Mouse (Mus musculus) regulatory T cell (primary cell): ENCODE data around the gene Pip5k1c.

ENCODE experiments used
- in situ Hi-C: fragments of 300-600 bp; cut with MboI, MseI; formaldehyde crosslinking; loops from one replicate; pipeline ENCODE4 v1.15.1; 2025; ENCODE audit warnings: high pct_unique_total_duplicates

The Pip5k1c gene

DNA sequence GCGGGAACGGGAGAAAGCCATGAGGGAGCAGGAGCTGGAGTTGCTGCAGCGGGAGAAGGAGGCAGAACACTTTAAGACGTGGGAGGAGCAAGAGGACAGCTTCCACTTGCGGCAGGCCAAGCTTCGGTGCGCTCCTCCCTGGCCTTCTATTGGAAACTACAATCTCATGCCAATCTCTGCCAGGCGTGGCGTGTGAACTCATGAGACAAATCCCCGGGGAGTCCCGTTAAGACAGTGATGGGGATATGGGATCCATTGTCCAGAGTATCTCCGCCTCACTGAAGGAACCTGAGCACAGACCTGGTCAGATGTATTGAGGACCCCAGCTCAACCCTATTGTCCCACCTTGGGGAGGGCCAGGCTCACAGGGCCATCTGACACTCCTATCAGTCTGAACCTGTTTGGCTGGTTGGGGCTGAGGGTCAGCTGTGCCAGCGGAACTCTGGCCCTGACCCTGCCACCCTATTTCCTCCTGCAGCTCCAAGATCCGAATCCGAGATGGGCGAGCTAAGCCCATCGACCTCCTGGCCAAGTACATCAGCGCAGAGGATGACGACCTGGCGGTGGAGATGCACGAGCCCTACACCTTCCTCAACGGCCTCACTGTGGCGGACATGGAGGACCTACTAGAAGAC, 30.5 kb downstream of the Pip5k1c start:
- in situ Hi-C loops = no loop called here

DNA sequence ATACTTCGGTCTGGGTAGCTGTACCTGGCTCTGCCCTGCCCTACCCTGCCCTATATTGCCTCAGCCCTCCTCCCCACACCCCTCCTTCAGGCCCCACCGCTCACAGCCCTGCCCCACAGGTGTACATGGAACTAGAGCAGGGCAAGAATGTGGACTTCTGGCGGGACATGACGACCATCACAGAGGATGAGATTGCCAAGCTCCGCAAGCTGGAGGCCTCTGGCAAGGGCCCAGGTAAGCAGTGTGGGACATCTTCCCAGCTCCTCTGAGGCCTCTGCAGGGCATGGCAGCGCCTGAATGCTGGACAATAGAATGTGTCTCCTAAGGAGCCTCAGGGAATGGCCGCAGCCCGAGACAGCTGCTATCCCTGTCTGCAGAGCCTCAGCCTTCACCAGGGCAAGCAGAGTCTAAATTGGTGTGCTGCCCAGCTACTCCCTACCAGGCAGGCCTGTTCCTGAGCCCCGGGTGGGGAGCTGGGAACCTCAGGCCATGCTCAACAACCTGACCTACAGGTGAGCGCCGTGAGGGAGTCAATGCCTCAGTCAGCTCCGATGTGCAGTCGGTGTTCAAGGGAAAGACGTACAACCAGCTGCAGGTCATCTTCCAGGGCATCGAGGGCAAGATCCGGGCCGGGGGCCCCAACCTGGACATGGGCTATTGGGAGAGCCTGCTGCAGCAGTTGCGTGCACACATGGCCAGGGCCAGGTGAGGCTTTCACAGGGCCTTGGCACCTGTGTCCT, 31.2 kb downstream of the Pip5k1c start:
- in situ Hi-C loops = no loop called here

DNA sequence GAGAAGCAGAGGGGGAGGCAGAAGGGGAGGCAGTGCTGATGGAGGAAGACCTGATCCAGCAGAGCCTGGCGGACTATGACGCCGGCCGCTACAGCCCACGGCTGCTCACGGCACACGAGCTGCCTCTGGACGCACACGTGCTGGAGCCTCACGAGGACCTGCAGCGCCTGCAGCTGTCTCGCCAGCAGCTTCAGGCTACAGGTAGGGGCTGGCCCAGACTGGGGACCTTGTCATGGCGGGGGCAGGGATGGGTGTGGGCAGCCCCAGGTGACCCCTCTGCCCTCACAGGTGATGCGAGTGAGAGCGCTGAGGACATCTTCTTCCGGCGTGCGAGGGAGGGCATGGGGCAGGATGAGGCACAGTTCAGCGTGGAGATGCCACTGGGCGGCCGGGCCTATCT, 32.4 kb downstream of the Pip5k1c start:
- in situ Hi-C loops = no loop called here

DNA sequence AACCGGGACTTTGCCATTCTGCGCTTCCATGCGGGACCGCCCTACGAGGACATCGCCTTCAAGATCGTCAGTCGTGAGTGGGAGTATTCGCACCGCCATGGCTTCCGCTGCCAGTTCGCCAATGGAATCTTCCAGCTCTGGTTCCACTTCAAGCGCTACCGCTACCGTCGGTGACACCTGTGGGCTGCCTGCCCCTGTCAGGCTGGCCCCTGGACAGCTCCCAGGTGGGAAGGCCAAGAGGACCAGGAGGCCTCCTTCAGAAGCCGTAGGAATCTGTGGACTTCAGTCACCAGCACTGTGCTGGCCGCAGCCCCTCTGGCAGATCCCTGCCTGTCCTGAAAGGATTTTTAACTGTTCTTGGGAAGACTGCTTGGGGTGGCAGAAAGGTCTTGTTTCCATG, 33.0 kb downstream of the Pip5k1c start:
- in situ Hi-C loops = no loop called here

- in situ Hi-C loops = no loop called here
These were observed 34.1 kb downstream of the Pip5k1c start for GRCm38 (mm10) chr10:81326858-81327257.

DNA sequence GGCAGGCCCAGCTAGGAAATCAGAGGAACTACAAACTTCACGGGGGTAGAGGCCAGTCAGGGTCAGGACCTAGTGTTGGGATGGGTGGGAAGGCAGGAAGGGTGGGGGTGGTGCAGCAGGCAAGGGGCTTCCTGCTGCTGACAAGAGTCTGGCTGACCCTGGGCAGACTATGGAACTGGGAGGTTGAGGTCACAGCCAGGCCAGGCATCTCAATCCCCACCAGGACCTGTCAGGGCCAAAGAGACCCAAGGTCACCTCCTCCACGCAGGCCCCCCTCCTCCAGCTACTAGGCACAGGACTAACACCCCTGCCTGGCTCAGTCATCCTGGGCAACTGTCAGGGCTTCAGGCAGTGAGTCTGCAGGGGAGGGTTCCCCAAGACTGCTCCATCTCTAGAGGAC, 35.2 kb downstream of the Pip5k1c start:
- in situ Hi-C loops = no loop called here

DNA sequence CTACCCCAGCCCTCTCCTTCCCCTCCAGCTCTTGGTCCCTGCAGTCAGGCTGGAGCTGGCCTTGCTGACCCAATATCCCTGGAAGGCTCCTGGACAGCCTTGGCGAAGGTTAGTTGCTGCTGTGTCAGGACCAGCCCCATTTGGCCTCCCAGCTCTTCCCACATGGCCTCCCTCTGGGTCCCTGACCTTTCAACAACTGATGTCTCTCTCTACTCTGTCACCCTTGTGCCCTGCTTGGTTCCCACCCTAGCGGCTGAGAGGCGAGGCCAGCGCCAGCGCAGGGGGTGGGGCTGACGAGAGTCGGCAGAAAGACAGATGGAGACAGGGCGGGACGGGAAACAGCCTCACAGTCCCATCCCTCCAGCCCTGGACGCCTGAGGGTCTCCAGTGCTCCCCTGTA, 35.6 kb downstream of the Pip5k1c start, which contains the start of gene Tbxa2r:
Gene Tbxa2r (plus strand): TSS at position 346 of the 400 bp plus-strand sequence.
- in situ Hi-C loops = no loop called here

DNA sequence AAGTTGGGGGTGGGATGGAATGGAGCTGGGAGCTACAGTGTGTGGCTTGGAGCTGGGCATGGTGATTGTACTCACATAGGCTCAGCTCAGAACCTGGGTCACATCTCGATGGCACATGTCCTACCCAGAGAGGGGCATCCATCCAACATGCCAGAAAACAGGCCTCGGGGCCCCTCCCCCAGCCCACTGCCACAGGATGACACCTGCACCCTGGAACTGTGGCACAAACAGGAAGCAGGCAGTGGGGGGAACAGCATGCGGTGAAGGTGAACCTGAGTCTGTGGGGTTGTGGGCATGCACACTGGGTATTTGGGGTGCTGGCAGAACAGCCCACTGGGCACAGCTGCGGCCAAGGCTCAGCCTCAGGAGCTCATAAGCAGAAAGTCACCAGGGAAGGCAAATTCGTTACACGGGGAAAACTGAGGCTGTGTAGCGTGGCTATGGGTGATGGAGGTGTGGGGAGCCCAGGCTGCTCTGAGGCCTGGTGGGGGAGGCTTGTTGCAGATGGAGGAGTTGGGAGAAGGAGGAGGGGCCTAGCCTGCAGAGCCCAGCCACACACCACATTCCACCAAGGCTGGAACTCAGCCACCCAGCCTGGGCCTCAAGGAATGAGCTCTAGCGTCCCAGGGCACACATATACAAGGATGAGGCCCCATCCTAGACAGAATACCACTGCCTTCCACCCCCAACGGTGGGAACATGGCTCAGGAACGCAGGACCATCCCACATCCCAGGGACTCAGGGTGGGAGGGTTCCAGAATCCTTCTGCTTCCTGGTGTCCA, 36.6 kb downstream of the Pip5k1c start:
- in situ Hi-C loops = no loop called here

GRCm38 (mm10) chr10:81330007-81330406, 37.2 kb downstream of the Pip5k1c start:
- in situ Hi-C loops = no loop called here

GRCm38 (mm10) chr10:81332277-81332676, 39.5 kb downstream of the Pip5k1c start:
- in situ Hi-C loops = no loop called here

DNA sequence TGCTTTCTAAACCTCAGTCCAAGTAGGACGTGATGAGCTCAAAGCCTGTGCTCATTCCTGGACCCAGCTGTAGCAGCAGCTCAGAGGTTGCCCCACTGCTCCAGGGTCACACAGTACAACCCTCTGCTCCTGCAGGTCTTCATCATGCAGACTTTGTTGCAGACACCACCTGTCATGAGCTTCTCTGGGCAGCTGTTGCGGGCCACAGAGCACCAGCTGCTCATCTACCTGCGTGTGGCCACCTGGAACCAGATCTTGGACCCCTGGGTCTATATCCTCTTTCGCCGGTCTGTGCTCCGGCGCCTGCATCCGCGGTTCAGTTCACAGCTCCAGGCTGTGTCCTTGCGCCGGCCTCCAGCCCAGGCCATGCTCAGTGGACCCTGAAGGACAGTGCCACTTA, 41.6 kb downstream of the Pip5k1c start:
- in situ Hi-C loops = no loop called here

GRCm38 (mm10) chr10:81335393-81336340, 42.9 kb downstream of the Pip5k1c start:
- in situ Hi-C loops = no loop called here

DNA sequence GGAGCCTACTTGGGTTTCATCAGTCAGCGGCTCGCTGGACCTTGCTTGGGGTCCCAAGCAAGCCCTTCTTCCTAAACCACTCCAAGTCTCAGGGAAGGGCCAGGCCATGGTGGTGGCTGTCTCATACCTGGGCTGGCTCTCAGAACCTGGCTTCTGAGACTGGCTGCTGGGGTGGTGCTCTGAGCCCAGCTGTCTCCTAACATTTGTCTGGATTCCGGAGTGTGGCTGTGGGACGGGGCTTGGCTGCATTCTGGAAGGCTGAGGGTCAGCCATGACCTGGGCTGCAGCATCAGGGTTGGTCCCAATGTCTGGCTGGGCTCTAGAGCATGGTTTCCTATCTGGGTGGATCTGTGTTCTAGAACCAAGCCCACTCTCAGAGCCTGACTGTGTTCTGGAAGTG, 43.8 kb downstream of the Pip5k1c start:
- in situ Hi-C loops = no loop called here

DNA sequence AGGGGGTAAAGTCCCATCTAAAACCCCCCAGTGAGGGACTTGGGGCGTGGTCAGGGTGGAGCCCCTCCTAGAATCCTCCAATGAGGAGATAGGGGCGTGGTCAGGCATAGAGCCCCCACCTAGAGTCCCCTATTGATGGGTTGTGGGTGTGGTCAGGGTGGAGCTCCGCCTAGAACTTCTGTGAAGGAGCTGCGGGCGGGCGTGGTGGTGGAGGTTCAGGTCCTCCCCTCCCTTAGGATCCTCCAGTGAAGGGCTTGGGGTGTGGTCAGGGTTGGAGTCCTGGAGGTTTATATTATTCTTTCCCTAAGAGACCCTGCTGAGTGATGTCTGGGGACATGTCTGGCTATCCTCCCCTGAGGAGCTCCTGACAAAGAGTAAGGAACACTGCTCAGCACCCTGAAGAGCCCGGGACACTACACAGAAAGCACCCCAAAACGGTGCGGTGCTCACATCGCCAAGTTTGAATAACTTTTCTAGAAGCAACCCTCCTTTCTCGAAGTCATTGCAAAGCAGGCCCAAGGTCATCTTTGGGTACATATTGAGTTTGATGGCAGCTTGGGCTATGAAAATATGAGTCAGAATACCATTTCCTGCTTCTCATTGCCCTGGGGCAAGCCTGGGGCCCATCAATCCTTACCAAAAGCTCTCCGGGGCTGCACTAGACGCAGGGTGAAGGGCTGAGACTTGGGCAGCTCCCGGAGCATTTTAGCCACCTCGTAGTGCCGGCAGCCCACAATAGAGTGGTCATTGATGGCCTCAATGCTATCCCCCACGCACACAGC, 48.0 kb downstream of the Pip5k1c start:
- in situ Hi-C loops = no loop called here

DNA sequence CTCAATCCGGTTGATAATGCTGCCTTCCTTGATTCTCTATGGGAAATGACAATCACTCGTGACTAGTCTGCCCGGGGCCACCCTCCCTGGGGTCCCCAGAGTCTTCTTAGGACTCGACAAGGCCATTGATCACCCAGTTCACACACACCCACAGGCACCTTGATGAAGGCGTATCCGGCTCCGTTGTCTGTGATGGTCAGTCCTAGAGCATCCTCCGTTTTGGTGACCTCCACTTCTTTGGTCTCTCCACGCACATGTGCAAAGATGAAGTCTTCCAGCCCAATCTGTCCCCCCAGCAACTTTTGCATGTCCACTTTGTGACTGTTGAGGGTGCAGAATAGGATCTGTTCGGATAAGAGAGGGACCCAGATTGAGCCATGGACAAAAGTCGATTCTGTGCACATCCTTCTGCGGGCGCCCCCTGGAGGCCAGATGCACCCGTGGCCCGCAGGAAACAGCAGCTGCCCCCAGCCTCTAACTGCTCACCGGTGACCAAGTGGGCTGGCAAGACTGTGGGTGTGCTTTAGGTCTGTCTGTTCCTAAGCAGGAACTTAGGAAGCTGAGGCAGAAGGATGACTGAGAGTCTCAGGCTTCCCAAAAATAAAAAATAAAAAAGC, 48.7 kb downstream of the Pip5k1c start:
- in situ Hi-C loops = no loop called here

- in situ Hi-C loops = no loop called here
These were observed 50.1 kb downstream of the Pip5k1c start, which contains the start of gene Gipc3 for GRCm38 (mm10) chr10:81342686-81343505. TSS of gene Gipc3 (minus strand) at chr10:81343266.

DNA sequence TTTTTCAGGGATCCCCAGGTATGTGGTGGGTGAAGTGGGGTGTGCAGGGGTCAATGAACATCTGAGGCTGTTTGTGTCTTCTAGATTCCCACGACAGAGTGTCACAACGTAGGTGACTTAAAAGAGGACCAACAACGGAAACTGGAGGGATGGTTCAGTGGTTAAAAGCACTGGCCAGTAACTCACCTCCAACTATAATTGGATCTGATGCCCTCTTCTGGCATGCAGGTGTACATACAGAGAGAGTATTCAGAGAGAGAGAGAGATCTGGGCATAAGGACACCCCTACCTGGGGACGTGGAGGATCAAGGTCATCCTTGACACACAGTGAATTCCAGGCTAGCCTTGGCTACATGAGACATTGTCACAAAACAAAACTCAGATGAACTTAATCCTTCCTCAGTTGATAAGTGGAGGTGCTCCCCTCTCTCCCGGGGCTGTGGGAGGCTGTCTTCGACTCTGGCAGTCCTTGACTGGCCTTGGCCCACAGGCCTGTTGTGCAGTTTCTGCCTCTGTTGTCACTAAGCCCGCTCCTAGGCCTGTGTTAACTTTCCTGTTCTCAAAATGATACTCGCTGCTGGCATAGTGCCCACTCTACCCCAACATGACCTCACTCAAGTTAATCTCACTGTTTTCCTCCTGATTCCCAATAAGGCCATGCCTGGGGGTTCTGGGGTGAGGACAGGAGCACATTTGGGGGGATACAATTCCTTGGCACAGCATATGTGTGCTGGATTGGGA, 51.8 kb downstream of the Pip5k1c start:
- in situ Hi-C loops = loop anchor here (5.0 kb wide), 1 partner anchor 57 kb away; no protein-coding TSS in a partner anchor

GRCm38 (mm10) chr10:81345162-81345534, 52.4 kb downstream of the Pip5k1c start:
- in situ Hi-C loops = loop anchor here (5.0 kb wide), 1 partner anchor 58 kb away; no protein-coding TSS in a partner anchor
